Mouse (Mus musculus): ENCODE measurements around the gene Nxpe5.

- no peak for TF ChIP-seq POLR2A (IDR thresholded peaks at IDR 0.05; ENCODE audit: insufficient read depth, low read depth, low read length)
- no peak for TF ChIP-seq CTCF (IDR thresholded peaks at IDR 0.05)
Observed at GRCm38 (mm10) chr5:138223287-138223686, 2.4 kb upstream of the Nxpe5 start.
